Mouse (Mus musculus) E14TG2a.4 (cell line): Measurements from ENCODE around the gene Arntl.

Source experiments
- CTCF ChIP-seq: conservative IDR thresholded peaks from 2 replicates; pipeline ENCODE4 v1.5.1; 2014; ENCODE audit warnings: low read length
- NANOG ChIP-seq: IDR thresholded peaks from 2 replicates; pipeline ENCODE4 v1.6.1; 2014; ENCODE audit warnings: borderline replicate concordance, low read length, mixed read lengths

- TF ChIP-seq CTCF: no peak
- no peak for TF ChIP-seq NANOG
These were observed 15.6 kb downstream of the Arntl start for GRCm38 (mm10) chr7:113222821-113223220.
